Mouse (Mus musculus) lung, postnatal 10 days (tissue): ENCODE measurements around the gene Bhmt.
"Not testable (repeated sequence)": the region's sequence is repeated elsewhere in the genome, so short reads cannot be mapped to it uniquely, and the experiment has no call there.

ENCODE experiments used
- DNase-seq: peaks from one replicate; pipeline ENCODE4 v3.0.0; 2021

The Bhmt gene

GRCm38 (mm10) chr13:93607701-93608100, 30.1 kb downstream of the Bhmt start:
- DNase-seq = no peak

GRCm38 (mm10) chr13:93606868-93607578, 30.7 kb downstream of the Bhmt start:
- DNase-seq = peak; percentile 24

GRCm38 (mm10) chr13:93604698-93605097, 33.1 kb downstream of the Bhmt start:
- DNase-seq = no peak

- no peak for DNase-seq
Measured at GRCm38 (mm10) chr13:93601527-93601926, 36.2 kb downstream of the Bhmt start.

- DNase-seq = no peak
Measured at GRCm38 (mm10) chr13:93593040-93593699, 44.6 kb downstream of the Bhmt start.

GRCm38 (mm10) chr13:93582526-93582925, 55.2 kb downstream of the Bhmt start:
- DNase-seq = not testable (repeated sequence)

GRCm38 (mm10) chr13:93580431-93580830, 57.3 kb downstream of the Bhmt start:
- DNase-seq = no peak

- DNase-seq = no peak
Measured at GRCm38 (mm10) chr13:93569676-93570075, 68.1 kb downstream of the Bhmt start.
